Mouse (Mus musculus): ENCODE results near the gene 6330409D20Rik.

DNA sequence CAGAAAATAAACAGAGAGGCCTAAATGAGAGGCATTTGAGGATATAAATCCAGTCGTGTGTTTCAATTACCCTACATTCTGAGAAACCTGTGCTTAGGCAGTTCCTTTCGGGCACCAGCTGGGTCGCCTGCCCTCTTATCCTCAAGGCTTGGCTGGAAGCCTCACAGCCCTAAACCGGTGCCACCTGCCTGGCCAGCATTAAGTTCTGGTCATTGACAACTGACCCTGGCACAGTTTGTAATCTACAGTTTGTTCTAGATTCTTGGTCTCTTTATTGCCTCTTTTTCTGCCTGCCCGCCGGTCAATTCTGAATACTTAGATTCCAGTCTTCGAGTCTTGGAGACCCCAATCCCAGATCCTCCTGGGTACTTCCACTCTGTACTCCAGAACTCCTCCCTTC, 47.5 kb downstream of the 6330409D20Rik start:
- TF ChIP-seq CTCF (IDR thresholded peaks at IDR 0.05; ENCODE audit: control insufficient read depth, insufficient read depth, low read length): no peak
- no peak for TF ChIP-seq POLR2A (IDR thresholded peaks at IDR 0.05; ENCODE audit: borderline replicate concordance, control insufficient read depth, low read depth, low read length)
